Comparison of ENCODE assay signal across 8 mouse cellular contexts in the genomic region with DNA sequence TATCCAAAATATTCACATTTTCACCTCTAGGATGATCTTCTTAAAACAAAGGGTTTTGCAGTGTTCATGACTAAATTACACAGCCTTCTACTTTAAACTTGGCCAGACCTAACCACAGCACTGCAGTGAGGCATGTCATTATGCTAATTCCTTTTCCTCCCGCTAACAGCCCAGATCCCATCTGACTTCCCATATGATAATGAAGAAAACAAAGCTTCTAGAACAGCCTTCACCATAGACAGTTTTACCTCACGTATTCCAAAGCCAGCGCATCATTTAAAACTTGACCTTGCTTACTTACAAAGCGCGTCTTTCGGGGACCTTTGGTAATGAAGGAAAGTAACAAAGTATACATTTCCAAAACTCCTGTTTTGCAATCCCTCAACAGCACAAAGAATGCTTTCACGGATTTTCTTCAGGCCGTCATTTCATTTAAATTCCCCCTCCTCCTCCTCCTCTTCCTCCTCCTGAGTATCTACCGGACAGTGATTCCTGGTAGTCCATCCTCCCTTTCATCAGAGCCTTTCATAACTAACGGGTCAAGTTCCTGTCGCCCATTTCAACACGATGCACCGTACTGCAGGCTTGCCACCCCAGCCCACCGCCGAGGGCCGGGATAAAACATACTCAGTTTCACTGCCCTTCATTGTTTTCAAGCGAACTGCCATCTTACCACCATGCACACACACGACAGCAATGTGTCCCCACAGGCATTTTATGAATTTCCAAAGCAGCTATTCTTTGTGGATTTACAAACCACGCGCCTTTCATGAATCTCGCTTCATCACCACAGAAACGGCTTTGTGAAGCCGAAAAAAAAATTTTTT. TPM values are rescaled to one million over a fixed set of nuclear protein-coding genes. Genes with fewer than 3 reads are reported as not detected.
A peak's percentile ranks its signal among the peaks of the same experiment; 100 is the strongest.
DNase-seq lines count a peak whose midpoint lies in the region; ATAC-seq lines count a peak whose summit lies in the region.

No protein-coding gene starts in this region.

- H3K4me1 ChIP-seq in kidney, embryonic 16.5 days (ENCODE audit: insufficient read depth, low read length), result peaks cover 26% of the 10 kb centered on the region
- peaks cover 38% of the 10 kb centered on the region for H3K4me1 ChIP-seq in forebrain, embryonic 16.5 days (replicated peaks; ENCODE audit: control insufficient read depth, insufficient read depth, low read length)
- peaks cover 57% of the 10 kb centered on the region for H3K4me1 ChIP-seq in liver, embryonic 12.5 days

- peak overlapping the region; percentile 93 for H3K9ac ChIP-seq in kidney, embryonic 16.5 days (replicated peaks; ENCODE audit: low read length)
- H3K9ac ChIP-seq in forebrain, embryonic 16.5 days (replicated peaks; ENCODE audit: low read depth, low read length), result peak overlapping the region; percentile 99
- peak overlapping the region; percentile 94 for H3K9ac ChIP-seq in liver, embryonic 12.5 days

- H3K27ac ChIP-seq in kidney, embryonic 16.5 days (ENCODE audit: low read length), result peak overlapping the region; percentile 87
- peak overlapping the region; percentile 98 for H3K27ac ChIP-seq in forebrain, embryonic 16.5 days (ENCODE audit: low read length)
- H3K27ac ChIP-seq in liver, embryonic 12.5 days, result peak overlapping the region; percentile 90

- no peak for ATAC-seq in kidney, embryonic 16.5 days (ENCODE audit: low FRiP score, low TSS enrichment)
- ATAC-seq in forebrain, embryonic 16.5 days, result peak; percentile 59
- ATAC-seq in liver, embryonic 12.5 days, result no peak

- WGBS in kidney, embryonic 16.5 days, result 2% methylated on average over 23 of the region's 23 CpGs
- 1% methylated on average over 23 of the region's 23 CpGs for WGBS in forebrain, embryonic 16.5 days
- WGBS in liver, embryonic 12.5 days (ENCODE audit: insufficient replicate concordance), result 2% methylated on average over 23 of the region's 23 CpGs

- H3K36me3 ChIP-seq in kidney, embryonic 16.5 days (ENCODE audit: insufficient read depth, low read length), result peaks cover 15% of the 10 kb centered on the region
- peaks cover 4% of the 10 kb centered on the region; the same call in 1 of the 2 replicates for H3K36me3 ChIP-seq in forebrain, embryonic 16.5 days (ENCODE audit: control insufficient read depth, insufficient read depth)
- peaks cover 24% of the 10 kb centered on the region for H3K36me3 ChIP-seq in liver, embryonic 12.5 days

- peak overlapping the region; percentile 78 for H3K4me3 ChIP-seq in kidney, embryonic 16.5 days (ENCODE audit: low read length)
- H3K4me3 ChIP-seq in forebrain, embryonic 16.5 days (replicated peaks; ENCODE audit: low read length), result peak overlapping the region; percentile 92
- peak overlapping the region; percentile 94 for H3K4me3 ChIP-seq in liver, embryonic 12.5 days

- peak overlapping the region; percentile 73 for H3K4me2 ChIP-seq in kidney, embryonic 16.5 days (replicated peaks; ENCODE audit: low read depth, low read length)
- H3K4me2 ChIP-seq in forebrain, embryonic 16.5 days (ENCODE audit: low read length), result peak overlapping the region; percentile 64
- peak overlapping the region; percentile 98 for H3K4me2 ChIP-seq in liver, embryonic 12.5 days

- no peak for DNase-seq in kidney, adult 9 months
- peak; percentile 57 for DNase-seq in ZHBTc4 (ENCODE audit: low read depth, low spot score)
- peak; percentile 53 for DNase-seq in retina, postnatal 1 day
- no peak for DNase-seq in cerebellum, adult 8-10 months
- no peak for DNase-seq in adrenal gland, adult 8-10 months

- peaks cover 6% of the 10 kb centered on the region; the same call in 1 of the 2 replicates for H3K9me3 ChIP-seq in kidney, embryonic 16.5 days (ENCODE audit: low read length)
- no peaks in the 10 kb centered on the region; the same call in 1 of the 2 replicates for H3K9me3 ChIP-seq in forebrain, embryonic 16.5 days (ENCODE audit: control insufficient read depth, low read length)
- H3K9me3 ChIP-seq in liver, embryonic 12.5 days (replicated peaks), result peaks cover 5% of the 10 kb centered on the region; the same call in 1 of the 2 replicates

- H3K27me3 ChIP-seq in kidney, embryonic 16.5 days (ENCODE audit: insufficient read depth, low read length), result no peaks in the 10 kb centered on the region
- H3K27me3 ChIP-seq in forebrain, embryonic 16.5 days (replicated peaks; ENCODE audit: control insufficient read depth, insufficient read depth, low read length), result no peaks in the 10 kb centered on the region
- no peaks in the 10 kb centered on the region for H3K27me3 ChIP-seq in liver, embryonic 12.5 days (replicated peaks)

RNA-seq across cellular contexts. Expression of gene Nudt3, which starts 1.4 kb away (rescaled TPM):
- 81.8 and 84.1 TPM in 2 replicates for polyA plus RNA-seq in kidney, embryonic 16.5 days (2015; fragmentation: Nextera tagmentation; extraction: Ambion mirVana)
- polyA plus RNA-seq in forebrain, embryonic 16.5 days (2015; fragmentation: Nextera tagmentation; extraction: Ambion mirVana), result 272 and 293 TPM in 2 replicates
- polyA plus RNA-seq in liver, embryonic 12.5 days (2016; fragmentation: Nextera tagmentation; extraction: Ambion mirVana), result 51.2 and 53.9 TPM in 2 replicates
- total RNA-seq in adrenal gland, adult 8-10 months (2022), result 100 to 1,000 TPM; 194 to 226 (median 212) TPM

RNA-seq across cellular contexts. Expression of gene RPS10-NUDT3, which starts 13.1 kb away (rescaled TPM):
- polyA plus RNA-seq in kidney, embryonic 16.5 days (2015; fragmentation: Nextera tagmentation; extraction: Ambion mirVana), result not detected in 2 replicates
- not detected in 2 replicates for polyA plus RNA-seq in forebrain, embryonic 16.5 days (2015; fragmentation: Nextera tagmentation; extraction: Ambion mirVana)
- polyA plus RNA-seq in liver, embryonic 12.5 days (2016; fragmentation: Nextera tagmentation; extraction: Ambion mirVana), result not detected in 2 replicates
- total RNA-seq in adrenal gland, adult 8-10 months (2022), result not detected

RNA-seq across cellular contexts. Expression of gene Rps10, which starts 14.6 kb away (rescaled TPM):
- polyA plus RNA-seq in kidney, embryonic 16.5 days (2015; fragmentation: Nextera tagmentation; extraction: Ambion mirVana), result 825 and 828 TPM in 2 replicates
- polyA plus RNA-seq in forebrain, embryonic 16.5 days (2015; fragmentation: Nextera tagmentation; extraction: Ambion mirVana), result 467 and 512 TPM in 2 replicates
- 898 and 941 TPM in 2 replicates for polyA plus RNA-seq in liver, embryonic 12.5 days (2016; fragmentation: Nextera tagmentation; extraction: Ambion mirVana)
- total RNA-seq in adrenal gland, adult 8-10 months (2022), result 100 to 1,000 TPM; 828 to 975 (median 886) TPM

RNA-seq across cellular contexts. Expression of gene Pacsin1, which starts 33.4 kb away (rescaled TPM):
- 1.4 and 1.7 TPM in 2 replicates for polyA plus RNA-seq in kidney, embryonic 16.5 days (2015; fragmentation: Nextera tagmentation; extraction: Ambion mirVana)
- 32.9 and 44.2 TPM in 2 replicates for polyA plus RNA-seq in forebrain, embryonic 16.5 days (2015; fragmentation: Nextera tagmentation; extraction: Ambion mirVana)
- 0.20 and 0.48 TPM in 2 replicates for polyA plus RNA-seq in liver, embryonic 12.5 days (2016; fragmentation: Nextera tagmentation; extraction: Ambion mirVana)
- total RNA-seq in adrenal gland, adult 8-10 months (2022), result 10 to 100 TPM in 1 of 4 experiments, 1 to 10 TPM in 3; 3.9 to 11.2 (median 7.9) TPM

RNA-seq across cellular contexts. Expression of gene AI413582, which starts 56.4 kb away (rescaled TPM):
- polyA plus RNA-seq in kidney, embryonic 16.5 days (2015; fragmentation: Nextera tagmentation; extraction: Ambion mirVana), result 20.2 and 23.4 TPM in 2 replicates
- polyA plus RNA-seq in forebrain, embryonic 16.5 days (2015; fragmentation: Nextera tagmentation; extraction: Ambion mirVana), result 31.9 and 49.8 TPM in 2 replicates
- 14.1 and 16.8 TPM in 2 replicates for polyA plus RNA-seq in liver, embryonic 12.5 days (2016; fragmentation: Nextera tagmentation; extraction: Ambion mirVana)
- 10 to 100 TPM; 22.9 to 29.4 (median 23.4) TPM for total RNA-seq in adrenal gland, adult 8-10 months (2022)

Comparison
In these comparisons a context has a peak if more than half of its experiments do, and no peak if none do; other contexts are left out.
1. DNase-seq: peak in ZHBTc4 (single experiment) and retina, postnatal 1 day (single experiment); none in kidney, adult 9 months (single experiment), cerebellum, adult 8-10 months (single experiment) and adrenal gland, adult 8-10 months (single experiment).
2. Peak in every context shown above with its lines, with median percentiles within 50 percentile points of each other: H3K27ac ChIP-seq, H3K4me2 ChIP-seq, H3K4me3 ChIP-seq and H3K9ac ChIP-seq.